Mouse (Mus musculus) ES-Bruce4 (cell line): ENCODE data around the gene Tjp2.

ENCODE experiments used
- CTCF ChIP-seq: IDR thresholded peaks from one replicate; pipeline ENCODE4 v1.8.1; 2011; ENCODE audit warnings: low read depth, low read length
- EP300 ChIP-seq: IDR thresholded peaks from 2 replicates; pipeline ENCODE4 v1.6.1; 2011; ENCODE audit warnings: low read depth, low read length; ENCODE audit not compliant: insufficient read depth
- POLR2A ChIP-seq: IDR thresholded peaks from one replicate; pipeline ENCODE4 v1.8.1; 2011; ENCODE audit warnings: low read length; ENCODE audit not compliant: insufficient read depth

- no peak for TF ChIP-seq CTCF
- no peak for TF ChIP-seq POLR2A
- no peak for TF ChIP-seq EP300
Observed at GRCm38 (mm10) chr19:24118775-24119174, 106.1 kb downstream of the Tjp2 start.
